ENCODE assay signal across 7 mouse cellular contexts in the genomic region with DNA sequence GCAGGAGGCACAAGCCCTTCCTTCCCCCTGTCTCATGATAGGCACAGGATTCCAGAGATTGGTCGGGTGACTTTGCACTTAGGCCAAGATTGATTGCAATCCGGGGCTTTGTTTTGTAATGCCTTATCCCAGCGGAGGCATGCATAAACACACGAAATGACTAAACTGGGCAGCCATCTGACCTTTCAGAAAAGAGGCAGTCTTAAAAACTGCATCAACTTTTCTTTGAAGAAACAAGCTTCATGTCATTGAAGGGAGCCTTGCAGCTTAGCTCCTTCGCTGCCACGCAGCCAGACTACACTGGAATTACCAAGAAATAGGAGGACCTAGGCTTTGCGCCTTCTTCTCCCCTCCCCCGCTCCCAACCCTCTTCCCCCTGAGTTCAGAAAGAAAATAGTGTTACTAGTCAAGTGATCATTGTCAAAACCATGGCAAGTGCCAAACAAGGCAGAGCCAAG.
A peak's percentile ranks its signal among the peaks of the same experiment; 100 is the strongest.
DNase-seq lines count a peak whose midpoint lies in the region; ATAC-seq and TF ChIP-seq lines count a peak whose summit lies in the region.

No protein-coding gene starts in this region.

- peak; percentile 12 for DNase-seq in ovary, postnatal 14 days (ENCODE audit: low spot score)
- no peak for DNase-seq in ovary, postnatal 10 days (ENCODE audit: low spot score)
- peak; percentile 74 for DNase-seq in embryo, embryonic 9.5 days (ENCODE audit: extremely low spot score)
- peak; percentile 43 for DNase-seq in hindbrain, embryonic 14.5 days (ENCODE audit: low spot score)
- DNase-seq in lung, adult 2 months = peak; percentile 3
- DNase-seq in MN1 (ENCODE audit: low spot score) = no peak
- DNase-seq in T-cell, adult 2 months (ENCODE audit: low spot score) = no peak

- H3K27me3 ChIP-seq in hindbrain, embryonic 14.5 days (ENCODE audit: control insufficient read depth, insufficient read depth, low read length) = no peaks in the 10 kb centered on the region

- H3K9ac ChIP-seq in hindbrain, embryonic 14.5 days = no peak overlapping the region

- no peak overlapping the region for H3K4me3 ChIP-seq in hindbrain, embryonic 14.5 days (replicated peaks; ENCODE audit: low read length)
- H3K4me3 ChIP-seq in lung, adult 2 months (replicated peaks; ENCODE audit: extremely low read depth, low read depth, low read length) = no peak overlapping the region

- WGBS in hindbrain, embryonic 14.5 days = 12% methylated on average over 8 of the region's 8 CpGs
- WGBS in lung, adult 2 months = 34% methylated on average over 8 of the region's 8 CpGs

- TF ChIP-seq CTCF in lung, adult 2 months (IDR thresholded peaks at IDR 0.05; ENCODE audit: insufficient read depth, low read length) = no peak

- no peak for TF ChIP-seq POLR2A in lung, adult 2 months (IDR thresholded peaks at IDR 0.05; ENCODE audit: borderline replicate concordance, extremely low read depth, low read depth, low read length)

- ATAC-seq in hindbrain, embryonic 14.5 days (ENCODE audit: low FRiP score) = no peak

- H3K4me1 ChIP-seq in hindbrain, embryonic 14.5 days (replicated peaks; ENCODE audit: control insufficient read depth, insufficient read depth, low read length) = peaks cover 15% of the 10 kb centered on the region
- H3K4me1 ChIP-seq in lung, adult 2 months (ENCODE audit: control insufficient read depth, insufficient read depth, low read length) = peaks cover 3% of the 10 kb centered on the region; the same call in 1 of the 2 replicates

- 0 out of 2 replicates have a peak overlapping the region, but pooled peaks have one; percentile 46 for H3K27ac ChIP-seq in hindbrain, embryonic 14.5 days

- no peaks in the 10 kb centered on the region for H3K36me3 ChIP-seq in hindbrain, embryonic 14.5 days (replicated peaks; ENCODE audit: control insufficient read depth, insufficient read depth)

- no peaks in the 10 kb centered on the region for H3K9me3 ChIP-seq in hindbrain, embryonic 14.5 days (ENCODE audit: control insufficient read depth, low read length)

- H3K4me2 ChIP-seq in hindbrain, embryonic 14.5 days (replicated peaks) = 0 out of 2 replicates have a peak overlapping the region, but pooled peaks have one; percentile 5

Comparison
In these comparisons a context has a peak if more than half of its experiments do, and no peak if none do; other contexts are left out.
1. DNase-seq: peak in ovary, postnatal 14 days (single experiment), embryo, embryonic 9.5 days (single experiment), hindbrain, embryonic 14.5 days (single experiment) and lung, adult 2 months (single experiment); none in ovary, postnatal 10 days (single experiment), MN1 (single experiment) and T-cell, adult 2 months (single experiment).